Mouse (Mus musculus) kidney, embryonic 14.5 days (tissue): ENCODE data around the gene Arg1. TPM values are rescaled to one million over a fixed set of nuclear protein-coding genes. Genes with fewer than 3 reads are reported as not detected.
A peak's percentile ranks its signal among the peaks of the same experiment; 100 is the strongest.

Source experiments
- ATAC-seq: fragments of 200-750 bp; cut with Nextera tagmentation; 2 replicates; pipeline ENCODE4 v1.8.0; 2017; ENCODE audit warnings: moderate number of reproducible peaks, mild to moderate bottlenecking, moderate TSS enrichment, moderate library complexity; ENCODE audit not compliant: low FRiP score, low TSS enrichment
- H3K27ac ChIP-seq: fragments of 300-500 bp; sonication (generic); 2 replicates; pipeline ENCODE4 v1.5.1; 2014; ENCODE audit warnings: low read depth, mild to moderate bottlenecking, low read length, moderate library complexity, mixed read lengths
- H3K27me3 ChIP-seq: fragments of 300-500 bp; sonication (generic); 2 replicates; pipeline ENCODE4 v1.6.1; 2014; ENCODE audit warnings: mild to moderate bottlenecking, low read length; ENCODE audit not compliant: control insufficient read depth, insufficient read depth
- H3K36me3 ChIP-seq: fragments of 300-500 bp; sonication (generic); 2 replicates; pipeline ENCODE4 v1.6.1; 2014; ENCODE audit warnings: low read length, mixed read lengths; ENCODE audit not compliant: control insufficient read depth, insufficient read depth
- H3K4me1 ChIP-seq: fragments of 300-500 bp; sonication (generic); 2 replicates; pipeline ENCODE4 v1.6.1; 2014; ENCODE audit warnings: low read length, mixed read lengths; ENCODE audit not compliant: control insufficient read depth, insufficient read depth
- H3K4me2 ChIP-seq: fragments of 300-500 bp; sonication (generic); replicated peaks from 2 replicates; pipeline ENCODE4 v1.6.1; 2014; ENCODE audit warnings: low read depth, mild to moderate bottlenecking, low read length
- H3K4me3 ChIP-seq: fragments of 300-500 bp; sonication (generic); 2 replicates; pipeline ENCODE4 v1.5.1; 2014; ENCODE audit warnings: mild to moderate bottlenecking, low read length
- H3K9ac ChIP-seq: fragments of 300-500 bp; sonication (generic); 2 replicates; pipeline ENCODE4 v1.6.1; 2014; ENCODE audit warnings: low read depth, mild to moderate bottlenecking, low read length, moderate library complexity
- H3K9me3 ChIP-seq: fragments of 300-500 bp; sonication (generic); 2 replicates; pipeline ENCODE4 v1.6.1; 2016; ENCODE audit warnings: low read length; ENCODE audit not compliant: control insufficient read depth
- WGBS: fragments of 180-500 bp; shearing (Covaris S2); extraction: QIAGEN DNeasy Blood & Tissue Kit; methylation state at CpG from one replicate; pipeline ENCODE4 v1.1.7; 2014; 5-methylcytosine and 5-hydroxymethylcytosine counted together
- polyA plus RNA-seq: library from polyadenylated mRNA; unstranded; fragments of >200 nt; fragmentation: Nextera tagmentation; extraction: Ambion mirVana; gene quantifications from 2 replicates; pipeline ENCODE4 v1.2.1, GENCODE M21; 2014

The Arg1 gene
- polyA plus RNA-seq = 3.6 and 4.4 TPM in 2 replicates

DNA sequence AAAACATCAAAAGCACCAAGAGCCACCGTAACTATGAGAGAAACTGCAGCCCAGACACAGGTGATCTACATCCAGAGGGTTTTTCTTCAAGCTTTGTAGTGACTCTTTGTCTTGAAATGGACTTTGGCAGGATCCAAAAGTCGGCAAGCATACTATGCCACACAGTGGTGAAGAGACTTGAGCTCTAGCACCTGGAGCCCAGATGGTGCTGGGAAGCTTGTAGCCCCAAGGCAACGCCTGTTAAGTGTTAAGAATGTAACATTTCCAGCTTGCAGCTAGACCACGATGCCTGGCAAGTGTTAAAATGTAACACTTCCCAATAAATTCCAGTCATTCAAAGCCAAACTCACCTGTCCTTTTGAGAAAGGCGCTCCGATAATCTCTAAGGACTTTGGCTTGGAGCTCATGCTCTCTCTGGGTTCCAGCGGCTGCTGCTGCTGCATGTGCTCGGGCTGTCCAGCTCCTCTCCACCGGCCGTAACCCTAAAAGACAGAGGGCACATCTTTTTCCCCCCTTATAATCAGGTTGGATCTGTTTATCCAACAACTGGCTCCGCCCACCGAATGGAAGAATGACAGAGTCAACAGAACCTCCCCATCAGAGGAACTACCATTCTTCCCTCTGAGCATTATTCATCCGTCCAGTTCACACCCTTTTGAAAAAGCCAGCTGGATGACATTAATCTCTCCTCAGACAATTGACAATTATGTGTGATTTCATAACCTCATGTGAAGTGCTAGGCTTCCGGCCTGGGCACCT, at the start of gene Arg1:
Gene Arg1 (minus strand): TSS at position 523 of the 759 bp plus-strand sequence.
- 17% methylated on average over 14 of the region's 14 CpGs for WGBS
- H3K9ac ChIP-seq = no peak within 1 kb of the TSS
- no peak within 1 kb of the TSS for H3K4me3 ChIP-seq
- H3K27me3 ChIP-seq = no peaks in the 10 kb centered on the region
- ATAC-seq = peak; percentile 43; the same call in 1 of the 2 replicates
- H3K27ac ChIP-seq = no peak within 1 kb of the TSS
- H3K9me3 ChIP-seq = no peaks in the 10 kb centered on the region
- H3K4me2 ChIP-seq = peak within 1 kb of the TSS; percentile 29
- H3K4me1 ChIP-seq = peaks cover 4% of the 10 kb centered on the region; the same call in 1 of the 2 replicates
- H3K36me3 ChIP-seq = no peaks in the 10 kb centered on the region

- Histone ChIP-seq H3K9me3 (0 out of 2 replicates have a peak, but pooled peaks cover 4% of the 10 kb centered on the region), H3K4me1 (peaks cover 11% of the 10 kb centered on the region; the same call in 1 of the 2 replicates), H3K27ac (no peak overlapping the region), H3K27me3 (no peaks in the 10 kb centered on the region), H3K4me2 (no peak overlapping the region), H3K4me3 (no peak overlapping the region), H3K36me3 (no peaks in the 10 kb centered on the region), H3K9ac (no peak overlapping the region)
- WGBS = 40% methylated on average over 11 of the region's 11 CpGs
- ATAC-seq = no peak
Observed at GRCm38 (mm10) chr10:24973845-24974514, 46.7 kb upstream of the Arg1 start.

DNA sequence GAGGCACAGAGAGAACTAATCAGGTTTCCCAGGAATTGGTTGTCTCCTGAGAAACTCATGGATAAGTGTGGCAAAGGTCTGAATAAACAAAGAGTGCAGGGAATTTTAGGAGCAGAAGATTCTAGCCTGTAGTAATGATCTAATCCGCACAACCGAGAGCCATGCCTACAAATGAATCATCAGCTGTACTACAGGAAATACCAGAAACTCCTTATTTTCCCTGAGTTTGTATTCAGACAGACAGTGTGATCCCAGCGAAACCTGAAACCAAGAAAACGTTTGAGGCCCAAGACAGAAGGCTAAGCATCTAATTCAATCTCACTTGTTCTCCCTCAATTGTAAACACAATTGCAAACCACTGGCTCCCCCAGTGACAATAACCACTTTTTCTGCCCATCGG, 46.1 kb upstream of the Arg1 start:
- no peak for ATAC-seq
- Histone ChIP-seq H3K9me3 (0 out of 2 replicates have a peak, but pooled peaks cover 4% of the 10 kb centered on the region), H3K27me3 (no peaks in the 10 kb centered on the region), H3K36me3 (no peaks in the 10 kb centered on the region), H3K4me2 (no peak overlapping the region), H3K4me3 (no peak overlapping the region), H3K4me1 (peaks cover 11% of the 10 kb centered on the region; the same call in 1 of the 2 replicates), H3K9ac (no peak overlapping the region), H3K27ac (no peak overlapping the region)
- WGBS = 21% methylated on average over 5 of the region's 5 CpGs

GRCm38 (mm10) chr10:24972923-24973322, 45.6 kb upstream of the Arg1 start:
- 22% methylated on average over 4 of the region's 4 CpGs for WGBS
- no peak overlapping the region for H3K9ac ChIP-seq
- no peak overlapping the region for H3K27ac ChIP-seq
- 0 out of 2 replicates have a peak, but pooled peaks cover 4% of the 10 kb centered on the region for H3K9me3 ChIP-seq
- peak; percentile 71; the same call in 1 of the 2 replicates for ATAC-seq
- peaks cover 11% of the 10 kb centered on the region; the same call in 1 of the 2 replicates for H3K4me1 ChIP-seq
- no peaks in the 10 kb centered on the region for H3K27me3 ChIP-seq
- H3K36me3 ChIP-seq = no peaks in the 10 kb centered on the region
- H3K4me2 ChIP-seq = no peak overlapping the region
- H3K4me3 ChIP-seq = no peak overlapping the region

DNA sequence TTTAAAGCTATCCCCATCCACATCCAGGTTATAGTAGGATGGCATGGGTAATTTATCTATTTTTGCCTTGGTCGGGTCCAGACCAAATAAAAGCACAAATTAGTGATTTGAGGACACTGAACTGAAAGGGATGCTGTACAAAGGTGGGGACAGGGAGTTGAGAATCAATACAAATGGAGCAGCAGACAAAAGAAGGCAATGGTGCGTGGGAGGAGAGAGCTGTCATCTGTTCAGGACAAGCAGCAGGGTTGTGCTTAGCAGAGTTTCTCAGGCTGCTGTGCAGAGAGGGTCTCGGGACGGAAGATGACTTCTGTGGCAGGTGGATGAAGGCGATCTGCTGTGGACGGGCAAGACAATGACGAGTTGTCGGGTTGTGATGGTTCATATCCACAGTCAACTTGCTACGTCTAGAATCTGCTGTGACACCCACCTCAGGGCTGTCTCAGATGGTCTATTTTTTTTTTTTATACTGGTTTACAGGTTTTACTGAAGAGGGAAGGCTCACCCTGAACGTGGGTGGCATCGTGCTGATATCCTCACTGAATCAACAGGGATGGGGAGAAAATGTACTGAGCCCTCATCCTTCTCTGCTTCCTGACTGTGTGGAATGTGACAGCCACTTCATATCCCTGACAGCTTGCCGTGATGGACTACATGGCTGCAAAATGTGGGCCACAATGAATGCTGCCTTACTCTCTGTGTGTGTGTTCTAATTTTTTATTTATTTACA, 38.7 kb upstream of the Arg1 start:
- Histone ChIP-seq H3K4me3 (no peak overlapping the region), H3K27ac (no peak overlapping the region), H3K27me3 (no peaks in the 10 kb centered on the region), H3K9ac (no peak overlapping the region), H3K4me2 (no peak overlapping the region), H3K4me1 (no peaks in the 10 kb centered on the region), H3K9me3 (no peaks in the 10 kb centered on the region), H3K36me3 (no peaks in the 10 kb centered on the region)
- ATAC-seq = no peak
- WGBS = 65% methylated on average over 12 of the region's 12 CpGs

DNA sequence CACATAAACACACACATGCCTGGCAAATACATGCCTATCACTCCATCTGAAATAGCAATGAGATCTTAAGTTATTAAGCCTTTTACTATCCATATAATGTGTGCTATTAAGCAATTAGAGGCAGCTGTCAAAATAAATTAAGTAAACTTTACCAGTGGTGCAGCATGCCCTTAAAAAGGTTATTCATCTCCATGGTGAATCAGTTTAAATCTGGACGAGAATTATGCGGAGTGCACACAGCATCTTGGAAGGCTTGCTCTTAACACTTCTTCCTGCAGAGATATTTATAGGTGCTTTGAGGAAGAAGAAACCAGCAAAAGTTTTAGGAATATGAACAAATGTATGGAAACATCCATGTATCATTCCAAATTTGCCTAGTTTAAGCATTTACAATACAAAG, 34.6 kb upstream of the Arg1 start:
- Histone ChIP-seq H3K9me3 (no peaks in the 10 kb centered on the region), H3K4me1 (peaks cover 4% of the 10 kb centered on the region; the same call in 1 of the 2 replicates), H3K9ac (no peak overlapping the region), H3K4me2 (no peak overlapping the region), H3K4me3 (no peak overlapping the region), H3K27me3 (peaks cover 10% of the 10 kb centered on the region; the same call in 1 of the 2 replicates), H3K27ac (no peak overlapping the region), H3K36me3 (no peaks in the 10 kb centered on the region)
- ATAC-seq = no peak
- 62% methylated on average over 2 of the region's 2 CpGs for WGBS

DNA sequence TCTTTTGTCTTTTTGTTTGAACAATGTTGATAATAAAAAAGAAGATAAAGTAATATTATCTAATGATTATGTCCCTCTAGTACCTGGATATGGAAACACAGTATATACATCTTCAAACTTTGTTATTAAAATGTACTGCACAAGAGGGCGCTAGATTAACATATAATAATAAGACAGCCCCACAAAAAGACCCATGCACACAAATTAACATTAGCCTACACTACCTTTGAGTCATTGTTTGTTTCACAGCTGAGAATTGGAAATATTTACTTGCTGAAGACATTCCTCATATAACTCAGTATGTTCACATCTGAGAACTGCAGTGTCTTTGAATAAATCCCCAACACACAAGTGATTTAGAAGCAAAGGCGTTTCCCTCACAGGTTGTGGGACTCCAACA, 33.8 kb upstream of the Arg1 start:
- Histone ChIP-seq H3K27ac (no peak overlapping the region), H3K9me3 (no peaks in the 10 kb centered on the region), H3K4me2 (no peak overlapping the region), H3K36me3 (no peaks in the 10 kb centered on the region), H3K9ac (no peak overlapping the region), H3K4me3 (no peak overlapping the region), H3K27me3 (peaks cover 17% of the 10 kb centered on the region; the same call in 1 of the 2 replicates), H3K4me1 (peaks cover 4% of the 10 kb centered on the region; the same call in 1 of the 2 replicates)
- WGBS = 50% methylated on average over 2 of the region's 2 CpGs
- ATAC-seq = no peak

DNA sequence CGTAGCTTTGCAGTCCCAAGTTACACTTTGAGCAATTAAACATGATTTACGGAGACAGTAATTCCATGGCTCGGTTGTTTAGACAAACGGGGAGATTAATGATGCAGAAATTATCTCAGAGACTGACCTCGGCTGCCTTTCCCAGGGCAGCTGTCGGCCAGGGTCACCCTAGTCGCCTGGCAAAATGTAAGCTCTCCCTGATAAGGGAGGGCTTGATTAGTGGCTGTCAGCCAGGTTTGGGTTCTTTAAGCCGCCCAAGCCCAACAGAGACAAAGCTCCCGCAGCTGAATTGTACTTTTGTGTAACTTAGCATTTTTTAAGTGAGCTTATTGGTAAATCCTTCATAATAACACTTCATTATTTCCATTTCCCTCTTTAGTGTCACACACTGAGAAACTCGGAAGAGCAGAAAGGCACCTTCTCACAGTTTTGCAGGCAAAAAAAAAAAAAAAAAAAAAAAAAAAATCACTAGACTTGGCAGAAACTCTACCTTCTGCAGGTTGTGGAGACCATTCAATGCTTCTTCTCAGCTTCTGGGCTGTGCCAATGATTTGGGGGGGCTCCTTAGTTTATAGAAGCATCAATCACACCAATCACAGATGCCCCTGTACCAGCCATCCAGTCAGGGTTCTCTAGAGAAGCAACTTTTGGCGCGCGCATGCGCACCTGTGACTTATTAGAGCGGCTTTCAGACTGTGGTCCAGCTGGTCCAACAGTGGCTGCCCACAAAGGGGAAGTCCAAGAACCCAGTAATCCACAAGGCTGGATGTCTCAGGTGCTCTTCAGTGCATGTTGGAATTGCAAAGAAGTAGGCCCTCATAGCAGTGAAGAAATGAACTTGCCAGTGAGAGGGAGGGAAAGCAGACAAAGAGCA, 32.0 kb upstream of the Arg1 start:
- 33% methylated on average over 15 of the region's 15 CpGs for WGBS
- Histone ChIP-seq H3K27me3 (peaks cover 17% of the 10 kb centered on the region; the same call in 1 of the 2 replicates), H3K4me3 (no peak overlapping the region), H3K9me3 (no peaks in the 10 kb centered on the region), H3K9ac (no peak overlapping the region), H3K27ac (no peak overlapping the region), H3K4me2 (no peak overlapping the region; the same call in 1 of the 2 replicates), H3K36me3 (no peaks in the 10 kb centered on the region), H3K4me1 (peaks cover 4% of the 10 kb centered on the region; the same call in 1 of the 2 replicates)
- ATAC-seq = peak; percentile 91
